Mouse (Mus musculus): ENCODE data around the gene Abcf2. TPM values are rescaled to one million over a fixed set of nuclear protein-coding genes. Genes with fewer than 3 reads are reported as not detected.

The Abcf2 gene
- polyA plus RNA-seq, 1 experiment: 33.9 TPM

GRCm38 (mm10) chr5:24603431-24604010 is 26.3 kb upstream of the Abcf2 start:
- DNase-seq (ENCODE audit: low read depth, low spot score): no peak

GRCm38 (mm10) chr5:24602751-24603343 is 25.6 kb upstream of the Abcf2 start:
- 3% methylated on average over 16 of the region's 16 CpGs for WGBS
- DNase-seq (ENCODE audit: low read depth, low spot score): peak; percentile 80

More at GRCm38 (mm10) chr5:24603431-24604010, 26.3 kb upstream of the Abcf2 start:
- WGBS: 66% methylated on average over 8 of the region's 8 CpGs

GRCm38 (mm10) chr5:24601911-24602750 is 24.9 kb upstream of the Abcf2 start:
- DNase-seq (ENCODE audit: low read depth, low spot score): peak; percentile 73
- under 1% methylated on average over 73 of the region's 73 CpGs for WGBS

- 5% methylated on average over 33 of the region's 33 CpGs for WGBS
Observed at GRCm38 (mm10) chr5:24601071-24601835, 24.0 kb upstream of the Abcf2 start.

GRCm38 (mm10) chr5:24600236-24600635 is 23.0 kb upstream of the Abcf2 start:
- WGBS: 91% methylated on average over 2 of the region's 2 CpGs

More at GRCm38 (mm10) chr5:24601071-24601835, 24.0 kb upstream of the Abcf2 start:
- DNase-seq (ENCODE audit: low read depth, low spot score): no peak

GRCm38 (mm10) chr5:24599137-24599536 is 21.9 kb upstream of the Abcf2 start:
- no peak for DNase-seq (ENCODE audit: low read depth, low spot score)
- 37% methylated on average over 8 of the region's 8 CpGs for WGBS

More at GRCm38 (mm10) chr5:24600236-24600635, 23.0 kb upstream of the Abcf2 start:
- DNase-seq (ENCODE audit: low read depth, low spot score): no peak

GRCm38 (mm10) chr5:24598570-24599006 is 21.3 kb upstream of the Abcf2 start:
- WGBS: 2% methylated on average over 41 of the region's 41 CpGs
- no peak for DNase-seq (ENCODE audit: low read depth, low spot score)

- no peak for DNase-seq (ENCODE audit: low read depth, low spot score)
- 24% methylated on average over 15 of the region's 15 CpGs for WGBS
Observed at GRCm38 (mm10) chr5:24597901-24598569, 20.8 kb upstream of the Abcf2 start.

GRCm38 (mm10) chr5:24597221-24597728 is 20.0 kb upstream of the Abcf2 start:
- peak; percentile 75 for DNase-seq (ENCODE audit: low read depth, low spot score)
- WGBS: 43% methylated on average over 2 of the region's 2 CpGs

- 30% methylated on average over 11 of the region's 11 CpGs for WGBS
- DNase-seq (ENCODE audit: low read depth, low spot score): no peak
Observed at GRCm38 (mm10) chr5:24596519-24597171, 19.4 kb upstream of the Abcf2 start.

- 69% methylated on average over 14 of the region's 14 CpGs for WGBS
- no peak for DNase-seq (ENCODE audit: low read depth, low spot score)
Observed at GRCm38 (mm10) chr5:24595786-24596380, 18.6 kb upstream of the Abcf2 start.

- 92% methylated on average over 5 of the region's 5 CpGs for WGBS
Observed at GRCm38 (mm10) chr5:24595261-24595660, 18.0 kb upstream of the Abcf2 start.

GRCm38 (mm10) chr5:24594346-24594745 is 17.1 kb upstream of the Abcf2 start:
- 93% methylated on average over 5 of the region's 5 CpGs for WGBS

More at GRCm38 (mm10) chr5:24595261-24595660, 18.0 kb upstream of the Abcf2 start:
- no peak for DNase-seq (ENCODE audit: low read depth, low spot score)

GRCm38 (mm10) chr5:24593928-24594327 is 16.7 kb upstream of the Abcf2 start:
- 77% methylated on average over 10 of the region's 10 CpGs for WGBS
- no peak for DNase-seq (ENCODE audit: low read depth, low spot score)

More at GRCm38 (mm10) chr5:24594346-24594745, 17.1 kb upstream of the Abcf2 start:
- no peak for DNase-seq (ENCODE audit: low read depth, low spot score)

GRCm38 (mm10) chr5:24593230-24593629 is 16.0 kb upstream of the Abcf2 start:
- no peak for DNase-seq (ENCODE audit: low read depth, low spot score)
- 86% methylated on average over 10 of the region's 10 CpGs for WGBS

- WGBS: 75% methylated on average over 21 of the region's 21 CpGs
- no peak for DNase-seq (ENCODE audit: low read depth, low spot score)
Observed at GRCm38 (mm10) chr5:24592471-24593160, 15.3 kb upstream of the Abcf2 start.

GRCm38 (mm10) chr5:24591796-24592470 is 14.7 kb upstream of the Abcf2 start:
- no peak for DNase-seq (ENCODE audit: low read depth, low spot score)

More at GRCm38 (mm10) chr5:24591796-24592470, 14.7 kb upstream of the Abcf2 start:
- 75% methylated on average over 24 of the region's 24 CpGs for WGBS

Measured in large intestine, adult 2 months (tissue).